Comparison of ENCODE assay signal across 15 mouse cellular contexts in genomic region chr17:86433813-86434212, GRCm38 (mm10).
DNase-seq lines count a peak whose midpoint lies in the region; ATAC-seq and TF ChIP-seq lines count a peak whose summit lies in the region.
"Had no signal": no experiment of that assay in that cellular context is flagged by ENCODE, and none has a peak within 500 bp of the region (broad histone marks: within the 10 kb centered on the region; RNA-seq: fewer than 3 reads in every experiment).

No protein-coding gene starts in this region.

- TF ChIP-seq CTCF in layer of hippocampus, adult 2 months (conservative IDR thresholded peaks at IDR 0.05) = 0 out of 2 replicates have a peak, but pooled peaks have one; percentile 7
- TF ChIP-seq CTCF in brain, embryonic 14.5 days (IDR thresholded peaks at IDR 0.05; ENCODE audit: borderline replicate concordance, extremely low read depth, insufficient read depth, insufficient read length) = no peak

- no peak for TF ChIP-seq POLR2A in brain, embryonic 14.5 days (IDR thresholded peaks at IDR 0.05; ENCODE audit: borderline replicate concordance, extremely low read depth, insufficient read depth, insufficient read length, poor library complexity, severe bottlenecking)

- ATAC-seq in forebrain, embryonic 13.5 days = peak; percentile 72; the same call in 1 of the 2 replicates
- ATAC-seq in liver, embryonic 11.5 days (replicated peaks; ENCODE audit: low FRiP score) = no peak
- ATAC-seq: intestine, embryonic 16.5 days had no signal

- WGBS in forebrain, embryonic 13.5 days = 93% methylated on average over 11 of the region's 11 CpGs
- 93% methylated on average over 11 of the region's 11 CpGs for WGBS in forebrain, embryonic 10.5 days
- WGBS in liver, embryonic 11.5 days = 94% methylated on average over 11 of the region's 11 CpGs

- no peak overlapping the region for H3K27ac ChIP-seq in forebrain, embryonic 13.5 days
- no peak overlapping the region for H3K27ac ChIP-seq in forebrain, embryonic 10.5 days
- peak overlapping the region; percentile 77; the same call in 1 of the 2 replicates for H3K27ac ChIP-seq in layer of hippocampus, adult 2 months
- H3K27ac ChIP-seq in liver, embryonic 11.5 days (ENCODE audit: low read depth, low read length) = no peak overlapping the region
- H3K27ac ChIP-seq: hindbrain, embryonic 12.5 days; lung, embryonic 15.5 days had no signal

- H3K27me3 ChIP-seq in forebrain, embryonic 13.5 days = no peaks in the 10 kb centered on the region
- H3K27me3 ChIP-seq in forebrain, embryonic 10.5 days (ENCODE audit: poor library complexity, severe bottlenecking) = no peaks in the 10 kb centered on the region
- H3K27me3 ChIP-seq in liver, embryonic 11.5 days (replicated peaks; ENCODE audit: control insufficient read depth, insufficient read depth, low read length) = no peaks in the 10 kb centered on the region
- H3K27me3 ChIP-seq: hindbrain, embryonic 12.5 days; lung, embryonic 15.5 days had no signal

- no peaks in the 10 kb centered on the region for H3K4me1 ChIP-seq in forebrain, embryonic 13.5 days
- H3K4me1 ChIP-seq in forebrain, embryonic 10.5 days = no peaks in the 10 kb centered on the region
- H3K4me1 ChIP-seq in liver, embryonic 11.5 days (replicated peaks; ENCODE audit: control insufficient read depth, insufficient read depth, low read length) = no peaks in the 10 kb centered on the region
- H3K4me1 ChIP-seq: hindbrain, embryonic 12.5 days had no signal

- H3K9ac ChIP-seq in forebrain, embryonic 13.5 days = no peak overlapping the region
- H3K9ac ChIP-seq in liver, embryonic 11.5 days (ENCODE audit: low read depth, low read length) = no peak overlapping the region
- H3K9ac ChIP-seq: hindbrain, embryonic 12.5 days; lung, embryonic 15.5 days had no signal

- H3K9me3 ChIP-seq in forebrain, embryonic 13.5 days (replicated peaks) = no peaks in the 10 kb centered on the region
- H3K9me3 ChIP-seq in forebrain, embryonic 10.5 days = peaks cover 4% of the 10 kb centered on the region; the same call in 1 of the 2 replicates
- H3K9me3 ChIP-seq in liver, embryonic 11.5 days (ENCODE audit: control insufficient read depth, low read length) = no peaks in the 10 kb centered on the region
- H3K9me3 ChIP-seq: hindbrain, embryonic 12.5 days; lung, embryonic 15.5 days had no signal

- H3K4me3 ChIP-seq in forebrain, embryonic 13.5 days = no peak overlapping the region
- no peak overlapping the region for H3K4me3 ChIP-seq in forebrain, embryonic 10.5 days
- H3K4me3 ChIP-seq in layer of hippocampus, adult 2 months = no peak overlapping the region
- H3K4me3 ChIP-seq in liver, embryonic 11.5 days (ENCODE audit: low read depth, low read length) = no peak overlapping the region
- H3K4me3 ChIP-seq: erythroblast, embryonic 14.5 days; hindbrain, embryonic 12.5 days; lung, embryonic 15.5 days had no signal

- intact Hi-C loops in heart, postnatal 10 days (cut with DNase I) = no loop called here

- no peaks in the 10 kb centered on the region for H3K36me3 ChIP-seq in forebrain, embryonic 13.5 days (ENCODE audit: poor library complexity, severe bottlenecking)
- H3K36me3 ChIP-seq in forebrain, embryonic 10.5 days (replicated peaks) = no peaks in the 10 kb centered on the region
- no peaks in the 10 kb centered on the region for H3K36me3 ChIP-seq in liver, embryonic 11.5 days (ENCODE audit: control insufficient read depth, insufficient read depth, low read length)
- H3K36me3 ChIP-seq: hindbrain, embryonic 12.5 days; lung, embryonic 15.5 days had no signal

- no peak for DNase-seq in forebrain, embryonic 10.5 days (ENCODE audit: extremely low spot score, low spot score)
- peak in 1 of 2 experiments; percentile 63 for DNase-seq in layer of hippocampus, adult 2 months (ENCODE audit: low spot score in 2 of 2)
- DNase-seq in layer of hippocampus, adult 11-12 months (ENCODE audit: low spot score) = no peak
- peak; percentile 59 for DNase-seq in brain, embryonic 14.5 days (ENCODE audit: low read depth)
- DNase-seq in heart, postnatal 10 days = peak; percentile 51 to 70
- no peak for DNase-seq in liver, embryonic 11.5 days (ENCODE audit: low spot score)
- DNase-seq in urinary bladder, postnatal 10 days (ENCODE audit: low spot score) = no peak
- DNase-seq: cerebellum, adult 9-11 months; gastrocnemius, postnatal 10 days; kidney, postnatal 25 days had no signal

- no peak overlapping the region for H3K4me2 ChIP-seq in forebrain, embryonic 13.5 days
- H3K4me2 ChIP-seq in liver, embryonic 11.5 days = no peak overlapping the region
- H3K4me2 ChIP-seq: hindbrain, embryonic 12.5 days; lung, embryonic 15.5 days had no signal

Comparison
In these comparisons a context has a peak if more than half of its experiments do, and no peak if none do; other contexts are left out.
1. DNase-seq: peak in brain, embryonic 14.5 days (single experiment) and heart, postnatal 10 days (2 of 2); none in forebrain, embryonic 10.5 days (single experiment), layer of hippocampus, adult 11-12 months (single experiment), liver, embryonic 11.5 days (single experiment) and urinary bladder, postnatal 10 days (single experiment).